Mouse (Mus musculus) heart, postnatal 0 days (tissue): ENCODE measurements around the gene Ssh2.

Experiments
- CTCF ChIP-seq: IDR thresholded peaks from 2 replicates; pipeline ENCODE4 v1.5.1; 2016; ENCODE audit warnings: antibody characterized with exemption, control low read depth, low read depth
- EP300 ChIP-seq: IDR thresholded peaks from 2 replicates; pipeline ENCODE4 v1.6.1; 2016; ENCODE audit warnings: antibody characterized with exemption, low read depth

DNA sequence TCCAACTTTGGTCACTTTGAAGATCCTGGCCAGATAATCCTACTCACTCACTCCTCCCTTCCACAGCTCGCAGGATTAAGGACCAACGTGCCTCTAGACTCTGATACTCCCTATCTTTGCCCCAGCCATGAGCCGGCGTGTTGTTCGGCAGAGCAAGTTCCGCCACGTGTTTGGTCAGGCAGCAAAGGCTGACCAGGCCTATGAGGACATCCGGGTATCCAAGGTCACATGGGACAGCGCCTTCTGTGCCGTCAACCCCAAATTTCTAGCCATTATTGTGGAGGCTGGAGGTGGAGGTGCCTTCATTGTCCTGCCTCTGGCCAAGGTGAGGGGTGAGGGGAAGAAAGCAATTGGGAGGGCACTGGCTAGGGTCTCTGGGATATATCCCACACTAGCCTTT is 247.7 kb downstream of the Ssh2 start:
- no peak for TF ChIP-seq CTCF
- TF ChIP-seq EP300 = no peak
